Mouse (Mus musculus): Measurements from ENCODE around the gene Arl8a.
A peak's percentile ranks its signal among the peaks of the same experiment; 100 is the strongest.
"Not testable (repeated sequence)": the region's sequence is repeated elsewhere in the genome, so short reads cannot be mapped to it uniquely, and the experiment has no call there.

Arl8a gene

DNA sequence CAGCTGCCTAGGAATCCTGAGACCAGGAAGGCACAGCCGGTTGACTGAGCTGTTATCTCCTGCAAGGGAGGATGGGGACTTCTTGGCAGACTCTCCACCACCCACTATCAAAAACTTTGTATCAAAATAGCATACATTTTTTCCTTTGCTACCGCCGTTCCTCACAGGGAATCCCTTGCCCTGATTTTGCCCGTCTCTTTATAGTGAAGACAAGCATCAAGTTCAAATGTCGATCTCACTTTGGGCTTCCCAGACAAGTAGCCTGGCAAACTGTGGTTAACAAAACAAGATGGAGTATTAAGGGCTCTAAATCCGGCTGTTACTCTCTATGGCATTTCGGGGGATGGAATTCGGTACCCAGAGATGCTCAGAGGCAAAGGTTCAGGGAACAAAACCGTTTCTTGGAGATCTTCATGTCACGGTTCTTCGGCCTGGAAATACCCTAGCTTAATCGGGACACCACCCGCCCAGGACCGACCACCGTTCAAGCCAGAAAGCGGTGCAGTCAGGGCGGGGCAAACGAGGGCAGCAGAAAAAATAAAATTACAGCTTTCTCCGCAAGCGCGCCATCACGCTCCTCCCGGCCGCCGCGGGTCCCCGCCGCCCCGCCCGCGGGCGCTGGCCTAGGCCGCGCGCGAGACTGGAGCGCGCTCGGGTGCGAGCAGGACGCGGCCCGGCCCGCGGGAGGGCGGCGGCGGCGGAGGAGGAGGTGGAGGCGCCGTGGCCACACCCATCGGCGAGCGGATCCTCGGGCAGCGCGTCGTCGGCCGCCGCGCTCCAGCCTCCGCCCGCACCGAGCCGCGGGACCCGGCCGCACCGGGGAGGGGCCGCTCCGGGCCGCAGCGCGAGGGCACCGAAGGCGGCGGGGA is at the start of gene Arl8a:
Gene Arl8a (plus strand): TSS at position 748 of the 869 bp plus-strand sequence.
- no peak for DNase-seq (ENCODE audit: low spot score)

DNA sequence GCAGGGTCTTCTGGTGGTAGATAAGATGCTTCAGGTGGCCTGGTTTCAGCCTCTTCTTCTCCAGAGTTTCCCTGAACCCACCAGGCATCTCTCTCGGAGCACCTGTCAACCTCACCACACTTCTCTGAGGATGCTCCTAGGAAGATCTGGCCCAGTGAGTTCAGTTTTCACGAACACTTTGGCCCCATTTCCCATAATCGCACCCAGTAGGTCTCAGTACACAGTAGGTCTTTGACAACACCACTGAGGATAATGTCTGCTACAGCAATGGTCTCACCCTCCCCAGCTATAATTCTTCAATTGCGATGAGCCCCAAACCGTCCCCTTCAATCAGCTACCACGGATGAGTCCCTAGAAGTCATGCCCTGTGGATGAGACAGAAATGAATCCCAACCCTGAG is 49.2 kb upstream of the Arl8a start:
- no peak for DNase-seq (ENCODE audit: low spot score)

DNA sequence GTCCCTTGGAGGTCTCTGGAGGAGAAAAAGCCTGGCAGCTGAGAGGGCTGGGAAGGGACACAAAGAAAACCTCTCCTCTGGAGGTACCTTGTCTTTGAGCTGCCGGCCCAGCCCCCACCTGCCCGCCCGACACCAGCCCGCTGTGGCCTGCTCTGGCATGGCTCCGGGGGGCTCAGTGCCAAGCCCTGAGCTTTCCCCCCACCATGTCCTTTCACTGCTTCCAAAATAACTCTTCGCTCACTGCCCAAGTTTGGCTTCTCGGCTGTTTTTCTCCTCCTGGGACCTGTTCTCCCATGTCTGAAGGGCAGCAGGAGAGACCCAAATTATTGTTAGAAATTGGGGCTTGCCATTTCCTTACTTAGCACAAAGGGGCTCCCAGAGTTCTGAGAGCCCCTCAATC is 48.2 kb upstream of the Arl8a start:
- DNase-seq (ENCODE audit: low spot score): no peak

DNA sequence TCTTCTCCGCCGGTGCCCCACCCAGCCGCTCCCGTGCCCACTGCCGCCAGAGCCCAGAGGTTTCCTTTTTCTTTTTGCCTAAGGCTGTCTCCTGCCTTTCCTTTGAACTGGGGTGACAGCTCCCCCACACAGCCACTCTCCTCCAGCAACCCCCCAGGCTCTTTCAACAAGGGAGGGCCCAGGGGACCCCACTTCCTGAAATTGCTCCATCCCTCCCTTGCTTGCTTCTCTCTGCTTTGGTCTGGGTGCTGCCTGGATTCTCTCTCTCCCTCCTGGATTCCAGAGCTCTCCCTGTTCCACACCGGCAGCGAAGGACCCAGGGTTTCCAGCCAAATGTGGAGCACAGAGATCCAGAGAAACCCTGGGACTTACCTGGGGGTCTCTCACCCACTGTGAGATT is 46.2 kb upstream of the Arl8a start:
- DNase-seq (ENCODE audit: low spot score): no peak

DNA sequence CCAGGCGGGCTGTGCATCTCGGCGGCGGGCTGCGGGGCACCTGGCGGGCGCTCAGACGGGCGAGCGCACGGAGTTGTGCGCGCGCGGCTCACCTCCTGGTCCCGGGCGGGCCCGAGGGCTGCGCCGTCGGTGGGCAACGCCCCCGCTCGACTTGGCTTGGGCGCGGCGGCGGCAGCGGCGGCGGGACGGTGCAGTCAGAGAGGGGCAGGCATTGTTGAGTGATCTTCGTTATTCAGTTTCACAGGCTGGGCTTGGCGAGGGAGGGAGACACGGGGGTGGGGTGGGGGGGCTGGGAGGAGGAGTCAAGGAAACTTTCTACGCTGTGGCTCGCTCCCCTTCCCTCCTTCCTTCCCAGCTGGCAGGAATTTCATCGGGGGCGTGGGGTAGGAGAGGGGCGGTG is 41.5 kb upstream of the Arl8a start, which contains the start of gene Lgr6:
Gene Lgr6 (minus strand): TSS at position 153 of the 400 bp plus-strand sequence.
- no peak for DNase-seq (ENCODE audit: low spot score)

DNA sequence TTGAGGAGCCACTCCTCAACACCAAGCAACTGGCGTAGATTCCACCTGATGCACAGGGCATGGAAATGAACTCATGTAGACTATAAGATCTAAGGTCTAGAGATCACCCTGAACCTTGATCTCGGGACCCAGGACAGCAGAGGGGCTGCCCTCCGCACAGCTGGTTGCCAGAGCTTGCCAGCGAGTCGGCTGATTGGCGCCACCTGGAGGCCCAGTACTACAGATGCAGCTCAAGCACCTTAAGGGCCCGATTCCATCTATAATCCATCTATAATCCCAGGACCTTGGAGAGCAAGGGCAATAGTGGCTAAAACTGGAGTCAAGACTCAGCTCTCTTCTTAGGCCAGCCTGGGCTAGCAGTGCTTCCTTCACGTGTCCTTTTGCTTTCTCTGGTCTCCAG is 40.7 kb upstream of the Arl8a start:
- DNase-seq (ENCODE audit: low spot score): no peak

DNA sequence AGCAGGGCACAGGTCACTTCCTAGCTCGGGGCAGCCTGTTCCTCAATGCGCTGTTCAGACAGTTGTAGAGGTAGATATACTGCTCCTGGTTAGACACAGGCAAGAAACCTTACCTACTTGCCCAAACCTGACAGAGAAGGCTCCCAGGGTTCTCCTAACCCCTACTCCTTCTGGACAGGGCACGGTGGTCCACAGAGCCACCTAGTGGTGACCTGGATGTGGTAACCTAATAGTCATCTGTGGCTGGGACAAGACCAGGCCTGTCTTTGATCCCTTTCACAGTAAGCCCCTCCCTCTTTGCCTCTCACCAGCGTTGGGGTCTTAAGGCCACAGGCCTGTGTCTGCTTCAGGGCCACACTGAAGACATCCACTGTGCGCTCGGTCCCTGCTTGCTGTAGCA is 38.0 kb upstream of the Arl8a start:
- DNase-seq (ENCODE audit: low spot score): no peak

DNA sequence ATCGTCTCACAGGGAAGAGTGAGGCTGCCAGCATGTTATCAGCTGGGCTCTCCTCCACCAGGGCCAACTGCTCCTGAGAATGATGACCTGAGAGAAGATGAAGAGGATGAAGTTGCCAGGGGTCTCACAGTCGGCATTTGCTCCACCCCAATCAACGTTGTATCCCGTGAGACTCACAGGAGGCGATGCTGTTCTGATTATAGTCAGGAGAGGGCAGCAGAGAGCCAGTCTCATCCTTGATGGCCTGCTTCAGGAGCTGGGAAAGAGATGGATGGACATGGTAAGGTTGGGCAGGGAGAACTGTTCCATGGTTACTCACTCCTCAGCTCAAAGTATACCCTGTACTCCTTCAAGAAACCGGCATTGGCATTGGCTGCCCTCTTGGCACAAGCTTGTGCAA is 36.5 kb upstream of the Arl8a start:
- DNase-seq (ENCODE audit: low spot score): peak; percentile 73

DNA sequence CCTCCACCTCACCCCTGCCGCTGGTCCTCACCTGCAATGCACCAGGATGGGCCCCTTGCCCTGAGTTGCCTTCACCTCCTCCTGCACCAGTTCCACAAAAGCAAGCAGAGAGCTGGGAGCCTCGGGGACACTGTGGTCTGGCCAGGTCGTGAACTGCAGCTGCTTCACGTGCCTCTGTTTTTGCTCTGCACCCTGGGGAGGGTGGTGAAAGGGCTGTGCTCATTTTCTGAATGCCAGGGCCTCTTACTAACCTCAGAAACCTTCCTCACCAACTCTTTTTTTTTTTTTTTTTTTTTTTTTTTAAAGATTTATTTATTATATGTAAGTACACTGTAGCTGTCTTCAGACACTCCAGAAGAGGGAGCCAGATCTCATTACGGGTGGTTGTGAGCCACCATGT is 35.4 kb upstream of the Arl8a start:
- DNase-seq (ENCODE audit: low spot score): not testable (repeated sequence)

DNA sequence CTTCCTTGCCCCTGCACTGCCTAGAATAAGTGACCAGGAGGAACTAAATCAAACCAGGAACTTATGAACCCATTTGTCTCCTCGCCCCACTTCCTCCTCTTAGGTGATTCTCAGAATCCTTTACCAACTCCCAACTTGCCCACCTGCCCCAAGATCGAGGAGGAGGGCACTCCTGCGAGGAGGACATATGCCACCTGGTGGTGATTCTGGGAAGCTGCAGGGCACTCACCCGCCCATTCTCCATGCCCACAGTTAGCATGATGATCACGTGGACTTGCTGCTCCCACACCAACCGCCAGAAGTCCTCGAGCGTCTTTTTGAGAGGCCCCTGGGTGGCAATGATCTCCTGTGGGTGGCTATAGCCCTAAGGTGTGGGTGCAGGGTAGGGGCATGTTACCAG is 34.0 kb upstream of the Arl8a start:
- no peak for DNase-seq (ENCODE audit: low spot score)

DNA sequence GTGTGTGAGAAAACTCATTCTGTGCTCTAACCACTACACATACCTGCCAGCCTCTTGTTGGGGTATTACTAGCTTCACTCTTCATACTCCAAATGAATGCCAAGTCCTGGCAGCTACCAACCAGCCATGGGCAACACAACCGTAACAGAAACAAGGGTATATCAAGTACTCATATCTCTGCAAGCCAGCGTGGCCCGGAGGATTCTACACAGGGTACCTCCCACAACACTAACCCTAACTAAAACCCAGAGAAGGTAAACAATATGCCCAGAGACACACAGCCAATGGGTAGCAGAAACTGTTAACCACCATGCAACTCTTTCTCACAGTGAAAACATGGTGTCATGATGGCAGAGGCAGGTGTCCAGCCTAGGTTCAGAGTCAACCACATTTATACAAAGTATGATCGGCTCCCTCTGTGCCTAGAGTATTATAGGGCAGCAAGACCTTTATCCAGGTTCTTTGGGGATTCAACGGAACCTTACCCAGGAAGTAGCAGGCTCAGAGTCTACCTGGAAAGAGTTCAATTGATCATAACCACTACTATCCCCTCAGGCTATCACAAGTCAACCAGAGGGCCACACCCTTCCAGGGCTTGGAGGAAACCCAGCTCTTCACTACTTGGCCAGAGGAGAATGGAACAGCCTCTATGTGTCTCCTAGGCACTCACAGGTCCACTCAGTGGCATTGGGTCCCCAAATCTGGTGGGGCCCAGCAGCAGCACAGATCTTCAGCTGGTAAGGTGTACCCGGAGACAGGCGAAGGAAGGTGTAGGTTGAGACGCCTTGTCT is 21.9 kb upstream of the Arl8a start:
- no peak for DNase-seq (ENCODE audit: low spot score)

DNA sequence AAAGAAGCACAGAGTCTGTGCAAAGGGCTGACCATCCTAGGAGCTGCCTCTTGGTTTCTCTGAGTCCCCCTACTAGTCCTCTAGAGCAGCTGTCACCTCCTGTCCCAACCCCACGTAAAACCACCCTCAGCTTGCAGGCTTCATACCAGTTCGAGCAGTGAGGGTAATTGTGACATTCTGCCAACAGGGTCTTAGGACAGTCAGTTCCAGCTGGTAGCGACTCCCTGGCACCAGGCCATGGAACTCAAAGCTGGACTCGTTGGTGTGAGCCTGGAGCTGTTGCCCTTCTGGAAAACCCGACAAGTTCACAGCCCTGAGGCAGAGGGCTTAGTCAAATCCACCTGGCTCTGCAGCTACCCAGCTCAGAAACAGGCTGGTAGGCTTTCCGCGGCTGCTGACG is 20.6 kb upstream of the Arl8a start:
- no peak for DNase-seq (ENCODE audit: low spot score)

DNA sequence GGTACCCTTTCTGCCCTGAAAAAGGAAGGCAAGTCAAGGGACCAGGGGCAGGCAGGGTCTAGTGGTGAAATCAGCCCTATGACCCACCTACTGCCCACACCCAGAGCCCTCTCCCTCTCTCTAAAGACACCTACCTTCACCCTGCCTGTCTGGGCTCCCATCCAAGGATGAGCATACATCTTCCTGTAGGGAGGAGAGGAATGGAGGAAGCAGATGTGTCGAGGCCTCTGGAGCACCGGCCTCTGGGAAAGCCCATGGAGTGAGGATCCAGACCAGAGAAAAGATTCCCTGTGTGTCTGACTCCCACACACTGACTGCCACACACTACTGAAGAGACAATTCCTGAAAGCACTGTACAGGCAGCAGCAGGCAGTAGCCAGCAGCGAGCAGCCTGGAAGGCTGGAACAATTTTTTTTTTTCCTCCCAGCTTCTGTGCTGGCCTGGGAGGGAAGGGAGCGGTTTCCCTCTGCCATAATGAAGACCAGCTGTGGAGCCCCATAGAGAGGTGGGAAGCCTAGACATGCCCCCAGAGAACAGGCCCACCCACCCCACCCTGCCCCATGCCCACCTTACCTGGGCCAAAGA is 20.1 kb upstream of the Arl8a start:
- DNase-seq (ENCODE audit: low spot score): no peak

DNA sequence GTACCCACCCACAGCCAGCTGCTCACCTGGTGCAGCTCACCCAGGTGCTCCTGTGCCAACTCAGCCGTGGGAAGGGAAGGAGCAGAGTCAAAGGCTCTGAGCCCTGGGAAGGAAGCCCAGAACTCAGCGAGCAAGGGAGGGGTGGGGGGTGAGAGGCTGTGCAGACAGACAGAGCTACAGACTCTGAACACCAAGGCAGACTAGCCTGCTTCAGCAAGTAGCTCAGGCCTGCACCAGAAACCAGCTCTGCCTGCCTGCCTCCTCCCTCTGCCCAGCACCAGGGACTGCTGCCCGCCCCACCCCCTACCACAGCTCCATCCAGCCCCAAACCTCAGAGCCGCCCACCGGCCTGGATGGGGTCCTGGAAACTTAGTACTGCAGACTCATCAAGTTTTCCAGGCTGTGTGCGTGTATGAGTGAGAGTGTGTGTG is 18.6 kb upstream of the Arl8a start:
- no peak for DNase-seq (ENCODE audit: low spot score)

DNA sequence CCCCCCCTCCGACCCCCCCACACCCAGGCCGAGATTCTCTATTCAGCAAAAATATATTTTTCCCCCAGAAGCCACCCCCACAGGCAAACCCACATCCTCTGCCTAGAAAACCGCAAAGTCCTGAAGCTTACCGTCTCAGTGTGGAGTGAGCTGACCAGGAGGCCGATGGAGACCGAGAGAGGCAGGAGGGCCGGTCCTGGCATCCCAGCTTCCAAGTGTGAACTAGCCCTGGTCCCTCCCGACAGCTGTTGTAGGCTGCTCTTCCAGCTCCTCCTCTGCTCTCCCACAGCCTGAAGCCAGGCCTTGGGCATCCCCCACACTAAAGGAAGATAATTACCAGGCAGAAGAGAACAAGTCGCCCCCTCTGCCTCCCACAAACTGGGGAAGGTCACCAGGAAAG is 17.6 kb upstream of the Arl8a start:
- no peak for DNase-seq (ENCODE audit: low spot score)

DNA sequence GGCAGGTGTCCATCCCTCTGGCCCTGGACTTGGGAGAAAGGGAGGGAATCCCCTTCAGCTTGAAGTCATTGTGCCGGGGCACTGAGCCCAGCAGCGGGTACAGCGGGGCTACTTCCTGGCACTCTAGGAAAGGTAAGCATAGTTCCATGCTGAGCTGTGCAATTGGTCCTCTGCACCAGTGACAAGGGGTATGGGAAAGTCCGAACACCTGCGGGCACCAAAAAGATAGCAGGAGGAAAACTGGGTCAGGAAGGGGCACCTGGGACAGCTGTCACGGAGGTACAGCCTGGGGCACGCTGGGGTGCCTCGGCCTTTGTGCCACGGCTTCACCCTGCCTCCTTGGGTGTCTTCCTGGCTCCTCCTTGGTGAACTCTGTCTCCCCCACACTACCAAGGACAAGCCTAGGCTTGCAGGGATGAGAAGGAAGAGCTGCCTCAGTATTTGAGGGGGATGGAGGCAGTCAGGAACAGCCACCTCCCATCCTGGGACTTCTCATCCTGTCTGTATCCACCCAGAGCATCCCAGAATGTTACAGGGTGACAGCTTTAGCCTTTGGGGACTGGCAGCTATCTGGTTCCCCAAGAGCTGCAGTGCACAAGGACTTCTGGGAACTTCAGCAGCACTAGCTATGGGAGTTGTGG is 17.0 kb upstream of the Arl8a start:
- DNase-seq (ENCODE audit: low spot score): no peak

DNA sequence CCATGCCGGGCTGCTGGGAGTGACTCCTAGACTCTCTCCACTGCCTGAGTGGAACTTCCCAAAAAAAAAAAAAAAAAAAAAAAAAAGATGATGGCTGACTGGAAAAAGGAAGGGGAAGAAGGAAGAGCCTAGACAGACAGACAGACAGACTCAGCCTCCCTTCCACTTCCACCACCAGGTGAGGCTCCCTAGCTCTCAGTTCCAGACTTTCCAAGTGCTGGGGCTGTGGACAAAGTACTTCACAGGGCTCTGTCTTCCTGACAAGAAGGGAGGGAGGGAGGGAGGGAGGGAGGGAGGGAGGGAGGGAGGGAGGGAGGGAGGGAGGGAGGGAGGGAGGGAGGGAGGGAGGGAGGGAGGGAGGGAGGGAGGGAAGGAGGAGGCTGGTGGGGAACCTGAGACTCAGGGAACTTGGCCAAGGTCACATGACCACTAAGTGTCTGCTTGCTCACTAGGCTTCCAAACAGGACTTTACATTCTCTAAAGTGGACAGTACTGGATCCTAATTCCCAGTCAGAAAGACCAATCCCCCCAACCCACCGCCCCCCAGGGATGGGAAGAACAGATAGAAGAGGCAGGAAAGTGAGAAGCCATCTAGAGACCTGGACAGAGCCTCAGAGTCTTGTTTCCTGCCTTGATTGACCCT is 16.1 kb upstream of the Arl8a start:
- DNase-seq (ENCODE audit: low spot score): no peak

DNA sequence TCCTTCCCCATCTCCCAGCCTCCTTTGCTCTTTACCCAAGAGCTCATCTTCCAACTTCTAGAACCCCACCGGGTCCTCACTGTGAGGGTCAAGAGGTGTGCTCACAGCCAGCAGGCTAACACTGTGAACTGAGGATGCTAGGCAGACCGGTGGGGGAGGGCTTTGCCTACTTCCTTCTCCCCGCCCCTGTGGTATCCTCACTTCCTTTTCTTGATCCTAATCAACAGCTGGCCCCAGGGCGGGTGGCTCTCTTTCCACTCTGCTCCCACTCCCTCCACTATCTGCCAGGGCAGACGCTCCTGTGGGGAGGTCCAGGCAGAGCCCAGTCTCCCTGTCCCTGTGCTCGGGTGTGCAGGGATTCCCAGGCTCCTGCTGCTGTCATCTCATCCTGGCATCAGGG is 15.6 kb upstream of the Arl8a start:
- DNase-seq (ENCODE audit: low spot score): no peak

DNA sequence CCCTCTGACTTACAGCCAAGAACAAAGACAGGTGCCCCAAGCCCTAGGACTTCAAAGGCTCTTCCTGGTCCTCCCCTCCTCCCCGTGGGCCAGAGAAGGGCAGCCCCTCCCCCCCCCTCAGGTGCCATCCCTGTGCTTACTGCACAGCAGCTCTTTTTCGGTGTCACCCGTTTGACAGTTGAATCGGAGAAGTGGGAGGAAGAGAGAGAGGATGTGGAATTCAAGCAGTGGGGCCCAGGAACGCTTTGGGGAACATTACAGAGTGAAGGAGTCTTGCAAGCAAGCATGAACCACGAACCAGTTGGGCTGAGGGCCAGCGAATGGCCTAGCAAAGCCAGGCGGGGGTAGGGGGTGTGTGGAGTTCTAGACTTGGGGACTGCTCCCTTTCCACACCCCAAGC is 15.1 kb upstream of the Arl8a start:
- DNase-seq (ENCODE audit: low spot score): no peak

DNA sequence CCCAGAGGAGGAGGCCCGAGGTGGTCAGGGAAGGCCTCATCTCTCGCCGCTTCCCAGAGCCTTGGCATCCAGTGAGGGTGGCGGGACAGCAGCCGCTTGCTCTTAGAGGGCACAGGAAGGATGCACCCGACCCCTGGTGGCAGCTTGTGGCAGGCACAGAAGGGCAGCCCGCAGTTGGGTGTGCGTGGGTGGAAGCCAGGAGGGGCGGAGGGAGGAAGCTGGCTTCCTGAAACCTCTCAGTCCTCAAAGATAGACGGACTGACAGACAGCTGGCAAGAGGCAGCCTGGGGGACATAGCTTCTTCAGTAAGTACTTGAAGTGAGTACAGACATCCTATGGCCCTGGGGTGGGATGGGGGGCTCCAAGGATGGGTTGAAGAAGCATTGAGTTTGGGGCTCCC is 14.2 kb upstream of the Arl8a start, which contains the start of gene Ptpn7:
Gene Ptpn7 (plus strand): TSS at position 228 of the 400 bp plus-strand sequence.
- no peak for DNase-seq (ENCODE audit: low spot score)

DNA sequence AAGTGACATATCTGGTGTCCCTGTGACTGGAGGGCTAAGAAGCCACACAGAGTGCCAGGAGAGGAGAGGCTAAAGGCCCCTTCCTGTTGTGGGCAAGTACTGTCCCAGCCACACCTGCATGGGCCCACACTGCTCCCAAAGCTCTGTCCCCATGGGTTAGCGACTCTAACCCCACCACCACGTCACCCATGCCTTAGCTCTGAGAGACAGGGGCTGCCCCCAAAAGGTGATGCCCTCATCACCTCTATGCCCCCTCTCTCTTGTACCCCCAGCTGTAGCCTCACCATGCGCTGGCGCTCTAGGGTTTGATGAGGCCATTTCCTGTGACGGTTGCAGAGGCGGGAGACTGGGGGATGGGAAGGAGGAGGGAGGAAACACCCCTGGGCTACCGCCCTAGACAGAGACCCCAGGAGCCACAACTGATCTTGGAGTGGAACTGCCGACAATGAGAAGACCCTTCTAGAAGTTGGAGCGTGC is 13.7 kb upstream of the Arl8a start:
- DNase-seq (ENCODE audit: low spot score): no peak

Measured in layer of hippocampus, adult 9-10 months (tissue).